Mouse (Mus musculus) limb, embryonic 11.5 days (tissue): ENCODE measurements at regions not wholly inside any gene's neighbourhood (a gene's known extent, or its start where the extent isn't known, plus 50 kb on each side); places are given as distances from the start of the nearest gene placed in this dataset.
A peak's percentile ranks its signal among the peaks of the same experiment; 100 is the strongest.

ENCODE experiments used
- ATAC-seq: fragments of 200-750 bp; cut with Nextera tagmentation; 2 replicates; pipeline ENCODE4 v1.8.0; 2017; ENCODE audit warnings: low read depth; ENCODE audit not compliant: insufficient number of reproducible peaks, low FRiP score, low TSS enrichment
- DNase-seq: peaks from one replicate; pipeline ENCODE4 v3.0.0-alpha.2; 2015; ENCODE audit warnings: low spot score
- H3K27ac ChIP-seq: fragments of 300-500 bp; sonication (generic); replicated peaks from 2 replicates; pipeline ENCODE4 v1.5.1; 2014; ENCODE audit warnings: low read depth, mild to moderate bottlenecking, low read length
- H3K27me3 ChIP-seq: fragments of 300-500 bp; sonication (generic); 2 replicates; pipeline ENCODE4 v1.6.1; 2014; ENCODE audit warnings: mild to moderate bottlenecking, low read length, mixed read lengths; ENCODE audit not compliant: control insufficient read depth, insufficient read depth
- H3K36me3 ChIP-seq: fragments of 300-500 bp; sonication (generic); 2 replicates; pipeline ENCODE4 v1.6.1; 2014; ENCODE audit warnings: mild to moderate bottlenecking, low read length, moderate library complexity, mixed read lengths; ENCODE audit not compliant: control insufficient read depth, insufficient read depth
- H3K4me1 ChIP-seq: fragments of 300-500 bp; sonication (generic); 2 replicates; pipeline ENCODE4 v1.6.1; 2014; ENCODE audit warnings: low read length, mixed read lengths; ENCODE audit not compliant: control insufficient read depth, insufficient read depth
- H3K4me2 ChIP-seq: fragments of 300-500 bp; sonication (generic); 2 replicates; pipeline ENCODE4 v1.6.1; 2014; ENCODE audit warnings: low read depth, mild to moderate bottlenecking, moderate library complexity; ENCODE audit not compliant: severe bottlenecking
- H3K4me3 ChIP-seq: fragments of 300-500 bp; sonication (generic); 2 replicates; pipeline ENCODE4 v1.5.1; 2014; ENCODE audit warnings: low read depth, low read length
- H3K9ac ChIP-seq: fragments of 300-500 bp; sonication (generic); 2 replicates; pipeline ENCODE4 v1.6.1; 2014; ENCODE audit warnings: mild to moderate bottlenecking, low read length
- H3K9me3 ChIP-seq: fragments of 300-500 bp; sonication (generic); 2 replicates; pipeline ENCODE4 v1.6.1; 2016; ENCODE audit warnings: low read length; ENCODE audit not compliant: control insufficient read depth
- whole genome bisulfite sequencing: fragments of 180-500 bp; shearing (Covaris S2); extraction: QIAGEN DNeasy Blood & Tissue Kit; methylation state at CpG from one replicate; pipeline ENCODE4 v1.1.7; 2014; 5-methylcytosine and 5-hydroxymethylcytosine counted together

GRCm38 (mm10) chr1:184274704-184275103 lies 240.6 kb upstream of the 1700056E22Rik start:
- H3K4me1 ChIP-seq: no peaks in the 10 kb centered on the region
- 83% methylated on average over 6 of the region's 6 CpGs for WGBS
- H3K27me3 ChIP-seq: no peaks in the 10 kb centered on the region
- H3K36me3 ChIP-seq: no peaks in the 10 kb centered on the region
- no peak for ATAC-seq
- H3K9me3 ChIP-seq: no peaks in the 10 kb centered on the region
- no peak for DNase-seq
- no peak overlapping the region for H3K4me3 ChIP-seq
- no peak overlapping the region for H3K4me2 ChIP-seq
- no peak overlapping the region for H3K9ac ChIP-seq
- no peak overlapping the region for H3K27ac ChIP-seq

DNA sequence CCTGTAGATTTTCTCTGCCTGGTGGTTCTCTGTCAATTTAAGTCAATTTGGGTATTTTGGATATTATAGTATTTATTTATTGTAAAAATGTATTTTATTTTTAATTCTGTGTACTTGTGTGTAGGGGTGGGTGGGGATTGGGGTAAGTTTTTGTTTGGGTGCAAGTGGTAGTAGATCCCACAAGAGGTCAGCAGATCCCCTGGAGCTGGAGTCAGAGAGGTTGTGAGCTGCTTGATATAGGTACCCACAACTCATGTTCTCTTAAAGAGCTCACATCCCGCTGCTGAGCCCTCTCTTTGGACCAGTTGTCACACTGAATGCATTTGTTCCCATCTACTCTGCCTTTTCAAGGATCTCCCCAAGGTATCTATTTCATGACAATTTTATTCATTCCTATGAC lies 239.6 kb upstream of the 1700056E22Rik start:
- no peak for DNase-seq
- 74% methylated on average over 1 of the region's 1 CpGs for WGBS
- Histone ChIP-seq H3K9me3 (no peaks in the 10 kb centered on the region), H3K4me1 (no peaks in the 10 kb centered on the region), H3K9ac (no peak overlapping the region), H3K27me3 (no peaks in the 10 kb centered on the region), H3K4me2 (no peak overlapping the region), H3K36me3 (no peaks in the 10 kb centered on the region), H3K4me3 (no peak overlapping the region), H3K27ac (no peak overlapping the region)
- ATAC-seq: no peak

GRCm38 (mm10) chr1:184271254-184271653 lies 237.2 kb upstream of the 1700056E22Rik start:
- WGBS: 79% methylated on average over 8 of the region's 8 CpGs
- Histone ChIP-seq H3K36me3 (no peaks in the 10 kb centered on the region), H3K4me3 (no peak overlapping the region), H3K4me2 (no peak overlapping the region), H3K27me3 (no peaks in the 10 kb centered on the region), H3K9ac (no peak overlapping the region), H3K27ac (no peak overlapping the region), H3K9me3 (no peaks in the 10 kb centered on the region), H3K4me1 (no peaks in the 10 kb centered on the region)
- DNase-seq (no peak), ATAC-seq (no peak)

DNA sequence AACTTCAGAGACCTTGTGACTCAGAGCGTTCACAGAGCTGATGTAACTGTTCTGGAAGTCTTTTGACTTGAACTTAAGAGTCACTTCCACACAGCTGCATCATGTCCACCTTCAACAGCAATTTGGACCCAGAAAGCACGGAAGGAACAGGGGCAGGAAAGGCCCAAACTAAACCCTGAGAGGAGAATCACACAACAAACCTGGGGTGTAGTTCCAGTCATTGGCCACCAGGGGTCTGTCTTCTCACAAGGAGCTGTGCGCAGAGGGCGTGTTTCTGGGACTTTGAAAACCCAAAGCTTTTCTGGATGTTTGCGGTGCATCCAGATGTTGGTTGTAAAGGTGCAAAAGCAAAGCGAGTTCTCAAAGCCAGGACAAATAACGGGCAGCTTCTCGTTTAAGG lies 231.9 kb upstream of the 1700056E22Rik start:
- Histone ChIP-seq H3K27me3 (no peaks in the 10 kb centered on the region), H3K9ac (no peak overlapping the region), H3K4me3 (no peak overlapping the region), H3K27ac (no peak overlapping the region), H3K4me1 (no peaks in the 10 kb centered on the region), H3K4me2 (peak overlapping the region; percentile 11; the same call in 1 of the 2 replicates), H3K9me3 (no peaks in the 10 kb centered on the region; the same call in 1 of the 2 replicates), H3K36me3 (no peaks in the 10 kb centered on the region)
- DNase-seq (peak; percentile 76), ATAC-seq (no peak)
- 16% methylated on average over 8 of the region's 8 CpGs for WGBS

GRCm38 (mm10) chr1:184262975-184263374 lies 228.9 kb upstream of the 1700056E22Rik start:
- WGBS: 66% methylated on average over 2 of the region's 2 CpGs
- no peaks in the 10 kb centered on the region for H3K27me3 ChIP-seq
- H3K4me1 ChIP-seq: no peaks in the 10 kb centered on the region
- ATAC-seq (no peak), DNase-seq (no peak)
- H3K9ac ChIP-seq: no peak overlapping the region
- no peak overlapping the region for H3K4me2 ChIP-seq
- no peak overlapping the region for H3K27ac ChIP-seq
- H3K9me3 ChIP-seq: no peaks in the 10 kb centered on the region; the same call in 1 of the 2 replicates
- no peaks in the 10 kb centered on the region for H3K36me3 ChIP-seq
- no peak overlapping the region for H3K4me3 ChIP-seq

- Histone ChIP-seq H3K27me3 (no peaks in the 10 kb centered on the region), H3K4me2 (no peak overlapping the region), H3K4me1 (no peaks in the 10 kb centered on the region), H3K36me3 (no peaks in the 10 kb centered on the region), H3K27ac (no peak overlapping the region), H3K9ac (no peak overlapping the region), H3K9me3 (no peaks in the 10 kb centered on the region; the same call in 1 of the 2 replicates), H3K4me3 (no peak overlapping the region)
- 86% methylated on average over 6 of the region's 6 CpGs for WGBS
- no peak for ATAC-seq
- no peak for DNase-seq
Observed at GRCm38 (mm10) chr1:184261385-184261727, 227.3 kb upstream of the 1700056E22Rik start.

DNA sequence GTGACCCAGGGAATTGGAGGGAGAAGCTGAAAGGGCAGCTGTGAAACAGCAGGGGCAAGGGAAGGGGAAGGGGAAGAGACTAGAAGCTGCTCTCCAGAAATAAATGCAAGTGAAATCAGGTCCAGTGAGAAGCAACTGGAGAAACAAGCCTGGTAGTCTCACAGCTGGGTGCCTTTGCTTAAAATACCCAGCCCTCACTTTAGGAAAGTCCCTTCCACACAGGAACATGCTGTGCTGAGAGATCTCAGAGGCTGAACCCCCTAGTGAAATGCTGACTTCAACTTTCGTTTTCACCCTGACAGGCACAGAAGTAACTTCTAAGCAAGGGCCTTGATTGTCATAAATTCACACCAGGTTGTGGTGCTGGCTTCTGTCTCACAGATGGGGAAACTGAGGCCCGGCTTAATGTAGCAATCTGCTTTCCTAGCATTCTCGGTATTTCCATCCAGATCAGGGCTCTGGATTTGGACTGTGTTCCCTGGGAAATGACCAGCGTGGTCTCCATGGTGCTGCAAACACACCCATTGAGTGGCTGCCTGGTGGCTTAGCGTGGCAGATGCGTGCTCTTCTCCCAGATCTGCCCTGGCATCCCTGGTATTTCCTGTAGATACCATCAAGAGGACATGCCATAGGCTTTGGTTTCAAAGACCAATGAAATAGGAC lies 226.8 kb upstream of the 1700056E22Rik start:
- no peak overlapping the region for H3K27ac ChIP-seq
- ATAC-seq (no peak), DNase-seq (no peak)
- H3K27me3 ChIP-seq: no peaks in the 10 kb centered on the region
- no peaks in the 10 kb centered on the region for H3K4me1 ChIP-seq
- no peak overlapping the region for H3K4me3 ChIP-seq
- 77% methylated on average over 6 of the region's 6 CpGs for whole genome bisulfite sequencing
- H3K4me2 ChIP-seq: no peak overlapping the region
- no peaks in the 10 kb centered on the region for H3K36me3 ChIP-seq
- H3K9ac ChIP-seq: no peak overlapping the region
- H3K9me3 ChIP-seq: no peaks in the 10 kb centered on the region; the same call in 1 of the 2 replicates

- Histone ChIP-seq H3K9ac (no peak overlapping the region), H3K27ac (no peak overlapping the region), H3K36me3 (no peaks in the 10 kb centered on the region), H3K4me1 (no peaks in the 10 kb centered on the region), H3K4me3 (no peak overlapping the region), H3K4me2 (no peak overlapping the region), H3K27me3 (no peaks in the 10 kb centered on the region), H3K9me3 (no peaks in the 10 kb centered on the region; the same call in 1 of the 2 replicates)
- ATAC-seq (no peak), DNase-seq (no peak)
- 87% methylated on average over 9 of the region's 9 CpGs for WGBS
Observed at GRCm38 (mm10) chr1:184259853-184260252, 225.8 kb upstream of the 1700056E22Rik start.

GRCm38 (mm10) chr1:184257356-184257755 lies 223.3 kb upstream of the 1700056E22Rik start:
- 93% methylated on average over 6 of the region's 6 CpGs for WGBS
- Histone ChIP-seq H3K27me3 (no peaks in the 10 kb centered on the region), H3K4me1 (no peaks in the 10 kb centered on the region), H3K9me3 (no peaks in the 10 kb centered on the region), H3K4me3 (no peak overlapping the region), H3K9ac (no peak overlapping the region), H3K36me3 (no peaks in the 10 kb centered on the region), H3K4me2 (no peak overlapping the region), H3K27ac (no peak overlapping the region)
- DNase-seq: no peak
- no peak for ATAC-seq
